In the genomic region with DNA sequence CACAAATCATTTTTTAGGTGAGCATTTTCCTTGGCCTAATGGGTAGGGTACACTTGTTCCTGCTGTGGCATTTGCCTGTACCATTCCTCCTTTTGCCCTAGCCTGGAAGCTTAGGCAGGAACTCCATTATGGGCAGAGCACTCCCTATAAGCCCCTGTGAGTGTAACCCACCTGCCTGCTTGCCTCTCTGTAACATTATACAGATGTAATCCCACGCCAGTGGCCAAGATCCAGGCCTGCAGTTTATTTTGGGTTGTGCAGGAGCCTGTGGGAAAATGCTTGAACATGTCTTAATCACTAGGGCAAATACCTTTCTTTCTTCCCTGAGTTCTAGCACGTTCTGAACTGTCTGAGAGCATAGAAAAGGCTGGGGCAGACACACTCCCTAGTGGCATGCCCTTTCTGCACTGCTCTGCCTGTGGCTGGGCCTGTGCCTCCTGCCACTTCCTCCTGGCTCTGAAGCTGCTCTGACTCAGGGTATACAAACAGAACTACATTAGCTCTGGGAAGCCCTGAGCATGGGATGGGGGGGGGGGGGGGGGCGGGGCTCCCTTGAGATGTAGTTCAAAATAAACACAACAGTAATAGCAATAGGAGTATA, we compare ENCODE assay signal across 14 mouse cellular contexts. TPM values are rescaled to one million over a fixed set of nuclear protein-coding genes. Genes with fewer than 3 reads are reported as not detected.
DNase-seq lines count a peak whose midpoint lies in the region; ATAC-seq and TF ChIP-seq lines count a peak whose summit lies in the region.
"Had no signal": no experiment of that assay in that cellular context is flagged by ENCODE, and none has a peak within 500 bp of the region (broad histone marks: within the 10 kb centered on the region; RNA-seq: fewer than 3 reads in every experiment).

No protein-coding gene starts in this region.

- 23% methylated on average over 3 of the region's 3 CpGs for WGBS in kidney, postnatal 0 days
- 17% methylated on average over 3 of the region's 3 CpGs for WGBS in embryonic facial prominence, embryonic 12.5 days

- H3K36me3 ChIP-seq in kidney, postnatal 0 days (ENCODE audit: insufficient read depth, low read length), result peaks cover 3% of the 10 kb centered on the region; the same call in 1 of the 2 replicates
- peaks cover 8% of the 10 kb centered on the region; the same call in 1 of the 2 replicates for H3K36me3 ChIP-seq in embryonic facial prominence, embryonic 12.5 days

- peak; percentile 9 for DNase-seq in kidney, postnatal 0 days (ENCODE audit: low spot score)
- no peak for DNase-seq in kidney, postnatal 14 days
- peak; percentile 85 for DNase-seq in 416B (ENCODE audit: low read depth)
- no peak for DNase-seq in kidney, postnatal 10 days
- no peak for DNase-seq in frontal cortex, postnatal 14 days (ENCODE audit: low spot score in 2 of 2)
- DNase-seq: cerebellum, adult 2 months; heart, adult 18-20 months; thymus, adult 18-20 months had no signal

- TF ChIP-seq CTCF in kidney, postnatal 0 days (IDR thresholded peaks at IDR 0.05; ENCODE audit: low read depth), result no peak

- H3K27ac ChIP-seq in kidney, postnatal 0 days, result no peak overlapping the region
- 0 out of 2 replicates have a peak overlapping the region, but pooled peaks have one; percentile 60 for H3K27ac ChIP-seq in embryonic facial prominence, embryonic 12.5 days
- H3K27ac ChIP-seq: layer of hippocampus, adult 2 months had no signal

- no peak for ATAC-seq in kidney, postnatal 0 days (replicated peaks; ENCODE audit: low FRiP score, low read depth)
- no peak; the same call in 1 of the 2 replicates for ATAC-seq in embryonic facial prominence, embryonic 12.5 days (ENCODE audit: insufficient number of reproducible peaks, insufficient read depth, low FRiP score, low TSS enrichment)
- ATAC-seq in monocyte, adult 5-6 weeks (replicated peaks; ENCODE audit: insufficient number of reproducible peaks, low FRiP score, low TSS enrichment, poor library complexity, severe bottlenecking), result peak; percentile 76
- ATAC-seq: forebrain, embryonic 16.5 days; intestine, postnatal 0 days had no signal

- H3K9me3 ChIP-seq in kidney, postnatal 0 days (replicated peaks; ENCODE audit: low read length), result no peaks in the 10 kb centered on the region
- no peaks in the 10 kb centered on the region for H3K9me3 ChIP-seq in embryonic facial prominence, embryonic 12.5 days

- H3K9ac ChIP-seq in kidney, postnatal 0 days (ENCODE audit: low read depth, low read length), result no peak overlapping the region
- no peak overlapping the region for H3K9ac ChIP-seq in embryonic facial prominence, embryonic 12.5 days

- H3K4me1 ChIP-seq in kidney, postnatal 0 days (replicated peaks; ENCODE audit: insufficient read depth, low read length), result no peaks in the 10 kb centered on the region
- peaks cover 21% of the 10 kb centered on the region for H3K4me1 ChIP-seq in embryonic facial prominence, embryonic 12.5 days

- no peak overlapping the region for H3K4me3 ChIP-seq in kidney, postnatal 0 days (replicated peaks; ENCODE audit: low read depth, low read length)
- no peak overlapping the region for H3K4me3 ChIP-seq in embryonic facial prominence, embryonic 12.5 days
- H3K4me3 ChIP-seq: layer of hippocampus, adult 2 months had no signal

- no peaks in the 10 kb centered on the region for H3K27me3 ChIP-seq in kidney, postnatal 0 days (ENCODE audit: insufficient read depth, low read length)
- no peaks in the 10 kb centered on the region for H3K27me3 ChIP-seq in embryonic facial prominence, embryonic 12.5 days
- H3K27me3 ChIP-seq: CH12.LX had no signal

- no peak overlapping the region for H3K4me2 ChIP-seq in kidney, postnatal 0 days (ENCODE audit: low read length)
- H3K4me2 ChIP-seq in embryonic facial prominence, embryonic 12.5 days (replicated peaks), result no peak overlapping the region

RNA-seq across cellular contexts. Expression of a gene that starts 29.8 kb away (rescaled TPM):
- 15.0 and 15.1 TPM in 2 replicates for polyA plus RNA-seq in kidney, postnatal 0 days (2015; fragmentation: Nextera tagmentation; extraction: Ambion mirVana)
- polyA plus RNA-seq in embryonic facial prominence, embryonic 12.5 days (2016; fragmentation: Nextera tagmentation; extraction: Ambion mirVana), result 9.1 TPM in 2 replicates
- 17.2 to 24.9 TPM (median 19.5 TPM) in 3 replicates for total RNA-seq in monocyte, adult 5-6 weeks (2017)

RNA-seq across cellular contexts. Expression of a gene that starts 57.9 kb away (rescaled TPM):
- polyA plus RNA-seq in kidney, postnatal 0 days (2015; fragmentation: Nextera tagmentation; extraction: Ambion mirVana), result 22.0 and 23.8 TPM in 2 replicates
- 29.9 and 31.9 TPM in 2 replicates for polyA plus RNA-seq in embryonic facial prominence, embryonic 12.5 days (2016; fragmentation: Nextera tagmentation; extraction: Ambion mirVana)
- 69.6 to 105 TPM (median 77.1 TPM) in 3 replicates for total RNA-seq in monocyte, adult 5-6 weeks (2017)

Comparison
In these comparisons a context has a peak if more than half of its experiments do, and no peak if none do; other contexts are left out.
1. DNase-seq: peak in kidney, postnatal 0 days (single experiment) and 416B (single experiment); none in kidney, postnatal 14 days (single experiment), kidney, postnatal 10 days (single experiment) and frontal cortex, postnatal 14 days (0 of 2).